Mouse (Mus musculus): Measurements from ENCODE around the gene Atp6v1e2. TPM values are rescaled to one million over a fixed set of nuclear protein-coding genes. Genes with fewer than 3 reads are reported as not detected.
A peak's percentile ranks its signal among the peaks of the same experiment; 100 is the strongest.

The Atp6v1e2 gene
- total and polyA plus RNA-seq, 3 experiments: not detected

- peak overlapping the region; percentile 77 for H3K9ac ChIP-seq (ENCODE audit: insufficient read depth, low read depth)
- TF ChIP-seq MXI1 (IDR thresholded peaks at IDR 0.05; ENCODE audit: low read depth, low read length) (peak; percentile 62; the same call in 1 of the 2 replicates), ELF1 (IDR thresholded peaks at IDR 0.05; ENCODE audit: low read depth, low read length) (peak; percentile 66), TBP (conservative IDR thresholded peaks at IDR 0.05; ENCODE audit: low read depth, low read length) (0 out of 2 replicates have a peak, but pooled peaks have one; percentile 21), MEF2A (IDR thresholded peaks at IDR 0.05; ENCODE audit: borderline replicate concordance, low read depth, low read length) (peak; percentile 47; the same call in 1 of the 2 replicates), TCF12 (IDR thresholded peaks at IDR 0.05; ENCODE audit: low read depth, low read length) (peak; percentile 63; the same call in 1 of the 2 replicates), IRF4 (IDR thresholded peaks at IDR 0.05; ENCODE audit: low read depth, low read length) (0 out of 2 replicates have a peak, but pooled peaks have one; percentile 60), EP300 (IDR thresholded peaks at IDR 0.05; ENCODE audit: low read length) (peak; percentile 32; the same call in 1 of the 2 replicates), CTCF (conservative IDR thresholded peaks at IDR 0.05 in 1 of 2, IDR thresholded peaks at IDR 0.05 in 1 of 2; ENCODE audit: low read depth in 2 of 2, low read length in 2 of 2) (no peak), ZC3H11A (IDR thresholded peaks at IDR 0.05; ENCODE audit: low read depth, low read length) (no peak), SIN3A (IDR thresholded peaks at IDR 0.05; ENCODE audit: low read length) (peak; percentile 53), ZKSCAN1 (IDR thresholded peaks at IDR 0.05; ENCODE audit: borderline replicate concordance, low read depth, low read length) (no peak), RCOR1 (conservative IDR thresholded peaks at IDR 0.05; ENCODE audit: low read depth, low read length) (no peak), BHLHE40 (IDR thresholded peaks at IDR 0.05; ENCODE audit: low read depth, low read length) (peak; percentile 15; the same call in 1 of the 2 replicates), POLR2AphosphoS2 (IDR thresholded peaks at IDR 0.05; ENCODE audit: low read depth, low read length) (no peak), KAT2A (IDR thresholded peaks at IDR 0.05; ENCODE audit: insufficient replicate concordance, low read length) (0 out of 2 replicates have a peak, but pooled peaks have one; percentile 12), CHD1 (IDR thresholded peaks at IDR 0.05; ENCODE audit: low read depth, low read length) (no peak), POLR2A (IDR thresholded peaks at IDR 0.05; ENCODE audit: low read depth, low read length) (peak; percentile 68), ZNF384 (IDR thresholded peaks at IDR 0.05; ENCODE audit: low read depth, low read length) (no peak), ETS1 (conservative IDR thresholded peaks at IDR 0.05; ENCODE audit: low read depth, low read length) (peak; percentile 48), USF1 (IDR thresholded peaks at IDR 0.05; ENCODE audit: low read depth, low read length) (no peak)
- in situ Hi-C loops (cut with MboI; ENCODE audit: low pct_ligation_motif_present, low pct_unique_long_range_greater_than_20kb, low sequenced_read_pairs): no loop called here
- peak overlapping the region; percentile 90 for H3K27ac ChIP-seq (ENCODE audit: insufficient read depth, low read depth)
- dilution Hi-C loops (cut with MboI; ENCODE audit: extremely low pct_ligation_motif_present, extremely low pct_unique_long_range_greater_than_20kb, low sequenced_read_pairs): no loop called here
- peaks cover 18 to 46% of the 10 kb centered on the region in 2 experiments; a peak in 3 of 4 replicates for H3K4me1 ChIP-seq (ENCODE audit: control insufficient read depth in 1 of 2, insufficient read depth in 2 of 2)
- peaks cover 0 to 2% of the 10 kb centered on the region in 2 experiments for H3K36me3 ChIP-seq (replicated peaks in 1 of 2; ENCODE audit: control insufficient read depth in 1 of 2, insufficient read depth in 1 of 2, low read length in 1 of 2)
- no peaks in the 10 kb centered on the region for H3K79me2 ChIP-seq (replicated peaks; ENCODE audit: control insufficient read depth, extremely low read depth, insufficient read depth, poor library complexity, severe bottlenecking)
- H3K9me3 ChIP-seq (replicated peaks; ENCODE audit: low read length): peaks cover 24% of the 10 kb centered on the region
- H3K4me3 ChIP-seq (replicated peaks in 1 of 3; ENCODE audit: low read depth in 2 of 3, low read length in 2 of 3, poor library complexity in 1 of 3): peak overlapping the region; percentile 34 to 60 (median 52)
- no peak for DNase-seq (ENCODE audit: extremely low read depth)
- H3K4me2 ChIP-seq (ENCODE audit: insufficient read depth, low read depth, poor library complexity, severe bottlenecking): peak overlapping the region; percentile 31
- H3K27me3 ChIP-seq (replicated peaks): no peaks in the 10 kb centered on the region
Measured at GRCm38 (mm10) chr17:86957968-86958367, 10.3 kb upstream of the Atp6v1e2 start.

- Histone ChIP-seq H3K27me3 (replicated peaks) (no peaks in the 10 kb centered on the region), H3K79me2 (replicated peaks; ENCODE audit: control insufficient read depth, extremely low read depth, insufficient read depth, poor library complexity, severe bottlenecking) (no peaks in the 10 kb centered on the region), H3K9me3 (replicated peaks; ENCODE audit: low read length) (peaks cover 24% of the 10 kb centered on the region), H3K4me1 (ENCODE audit: control insufficient read depth in 1 of 2, insufficient read depth in 2 of 2) (peaks cover 20 to 53% of the 10 kb centered on the region in 2 experiments), H3K27ac (ENCODE audit: insufficient read depth, low read depth) (peak overlapping the region; percentile 90), H3K9ac (ENCODE audit: insufficient read depth, low read depth) (peak overlapping the region; percentile 77), H3K4me2 (ENCODE audit: insufficient read depth, low read depth, poor library complexity, severe bottlenecking) (peak overlapping the region; percentile 31), H3K4me3 (replicated peaks in 1 of 3; ENCODE audit: low read depth in 2 of 3, low read length in 2 of 3, poor library complexity in 1 of 3) (peak overlapping the region; percentile 34 to 60 (median 52)), H3K36me3 (replicated peaks in 1 of 2; ENCODE audit: control insufficient read depth in 1 of 2, insufficient read depth in 1 of 2, low read length in 1 of 2) (peaks cover 0 to 2% of the 10 kb centered on the region in 2 experiments)
- DNase-seq (ENCODE audit: extremely low read depth): no peak
- dilution Hi-C loops (cut with MboI; ENCODE audit: extremely low pct_ligation_motif_present, extremely low pct_unique_long_range_greater_than_20kb, low sequenced_read_pairs): no loop called here
- in situ Hi-C loops (cut with MboI; ENCODE audit: low pct_ligation_motif_present, low pct_unique_long_range_greater_than_20kb, low sequenced_read_pairs): no loop called here
- no peak for TF ChIP-seq PAX5 (IDR thresholded peaks at IDR 0.05; ENCODE audit: low read length)
- TF ChIP-seq JUND (conservative IDR thresholded peaks at IDR 0.05; ENCODE audit: low read depth, low read length): no peak
- TF ChIP-seq CHD1 (IDR thresholded peaks at IDR 0.05; ENCODE audit: low read depth, low read length): 0 out of 2 replicates have a peak, but pooled peaks have one; percentile 63
- TF ChIP-seq MYC (IDR thresholded peaks at IDR 0.05; ENCODE audit: low read depth, low read length): 0 out of 2 replicates have a peak, but pooled peaks have one; percentile 6
- TF ChIP-seq EP300 (IDR thresholded peaks at IDR 0.05; ENCODE audit: low read length): peak; percentile 48
- no peak for TF ChIP-seq NELFE (IDR thresholded peaks at IDR 0.05; ENCODE audit: low read depth, low read length)
- no peak for TF ChIP-seq HCFC1 (IDR thresholded peaks at IDR 0.05; ENCODE audit: low read depth, low read length)
- TF ChIP-seq MAX (IDR thresholded peaks at IDR 0.05; ENCODE audit: low read length): 0 out of 2 replicates have a peak, but pooled peaks have one; percentile 23
- TF ChIP-seq CTCF (conservative IDR thresholded peaks at IDR 0.05 in 1 of 2, IDR thresholded peaks at IDR 0.05 in 1 of 2; ENCODE audit: low read depth in 2 of 2, low read length in 2 of 2): no peak
- no peak for TF ChIP-seq SMC3 (IDR thresholded peaks at IDR 0.05; ENCODE audit: low read depth, low read length)
- TF ChIP-seq SIN3A (IDR thresholded peaks at IDR 0.05; ENCODE audit: low read length): peak; percentile 51; the same call in 1 of the 2 replicates
- no peak for TF ChIP-seq BHLHE40 (IDR thresholded peaks at IDR 0.05; ENCODE audit: low read depth, low read length)
- TF ChIP-seq POLR2A (IDR thresholded peaks at IDR 0.05; ENCODE audit: low read depth, low read length): no peak
- TF ChIP-seq MEF2A (IDR thresholded peaks at IDR 0.05; ENCODE audit: borderline replicate concordance, low read depth, low read length): 0 out of 2 replicates have a peak, but pooled peaks have one; percentile 19
- 0 out of 2 replicates have a peak, but pooled peaks have one; percentile 19 for TF ChIP-seq TCF12 (IDR thresholded peaks at IDR 0.05; ENCODE audit: low read depth, low read length)
- TF ChIP-seq CHD2 (IDR thresholded peaks at IDR 0.05; ENCODE audit: low read length): no peak
- no peak for TF ChIP-seq E2F4 (IDR thresholded peaks at IDR 0.05; ENCODE audit: insufficient replicate concordance, low read depth, low read length)
- no peak for TF ChIP-seq NRF1 (IDR thresholded peaks at IDR 0.05; ENCODE audit: low read depth, low read length)
- TF ChIP-seq ZC3H11A (IDR thresholded peaks at IDR 0.05; ENCODE audit: low read depth, low read length): no peak
- TF ChIP-seq GABPA (IDR thresholded peaks at IDR 0.05; ENCODE audit: insufficient replicate concordance, low read depth, low read length): no peak
Measured at GRCm38 (mm10) chr17:86957239-86957638, 9.5 kb upstream of the Atp6v1e2 start.
